Mouse (Mus musculus) CH12.LX (cell line): ENCODE results near the gene Rcor2. TPM values are rescaled to one million over a fixed set of nuclear protein-coding genes. Genes with fewer than 3 reads are reported as not detected.
A peak's percentile ranks its signal among the peaks of the same experiment; 100 is the strongest.

Source experiments
- DNase-seq: peaks from one replicate; pipeline ENCODE4 v3.0.0-alpha.2; 2013; ENCODE audit errors: extremely low read depth
- H3K27ac ChIP-seq: 2 replicates; pipeline ENCODE4 v1.5.1; 2012; ENCODE audit warnings: low read depth, mild to moderate bottlenecking, control low read depth, moderate library complexity; ENCODE audit not compliant: insufficient read depth
- H3K27me3 ChIP-seq: replicated peaks from 2 replicates; pipeline ENCODE3; 2012; ENCODE audit warnings: inconsistent platforms
- H3K36me3 ChIP-seq, 2 experiments: replicated peaks in 1 of 2; 2 replicates each; pipeline versions ENCODE3 to v1.6.1; 2012; ENCODE audit warnings: inconsistent platforms in 1 of 2, low read length in 1 of 2, mild to moderate bottlenecking in 1 of 2, mixed read lengths in 1 of 2, moderate library complexity in 1 of 2; ENCODE audit not compliant: control insufficient read depth in 1 of 2, insufficient read depth in 1 of 2
- H3K4me1 ChIP-seq, 2 experiments: 2 replicates each; pipeline ENCODE4 v1.6.1; 2012; ENCODE audit warnings: inconsistent platforms in 1 of 2, moderate library complexity in 1 of 2; ENCODE audit not compliant: insufficient read depth in 2 of 2, control insufficient read depth in 1 of 2
- H3K4me2 ChIP-seq: 2 replicates; pipeline ENCODE4 v1.6.1; 2012; ENCODE audit warnings: low read depth, mild to moderate bottlenecking, control low read depth; ENCODE audit not compliant: poor library complexity, insufficient read depth, severe bottlenecking
- H3K4me3 ChIP-seq, 3 experiments: fragments of 150-350 bp in 1 of 3; sonication (generic) in 1 of 3; replicated peaks in 1 of 3; 2 replicates each; pipeline versions ENCODE3 to v1.5.1; 2011 to 2012; ENCODE audit warnings: low read depth in 2 of 3, low read length in 2 of 3, mild to moderate bottlenecking in 2 of 3, moderate library complexity in 2 of 3, control low read depth in 1 of 3, improper control_type of control experiment in 1 of 3, inconsistent platforms in 1 of 3, mixed read lengths in 1 of 3; ENCODE audit not compliant: poor library complexity in 1 of 3
- H3K79me2 ChIP-seq: replicated peaks from 2 replicates; pipeline ENCODE4 v1.6.1; 2012; ENCODE audit warnings: mild to moderate bottlenecking, moderate library complexity; ENCODE audit not compliant: control insufficient read depth, poor library complexity, insufficient read depth, severe bottlenecking; ENCODE audit errors: extremely low read depth
- H3K9ac ChIP-seq: 2 replicates; pipeline ENCODE4 v1.6.1; 2012; ENCODE audit warnings: low read depth, mild to moderate bottlenecking, control low read depth, moderate library complexity; ENCODE audit not compliant: insufficient read depth
- H3K9me3 ChIP-seq: replicated peaks from 2 replicates; pipeline ENCODE3; 2012; ENCODE audit warnings: low read length, inconsistent platforms, mixed read lengths
- CHD1 ChIP-seq: IDR thresholded peaks from 2 replicates; pipeline ENCODE4 v1.6.1; 2012; ENCODE audit warnings: low read depth, low read length, improper control_type of control experiment, inconsistent platforms
- CHD2 ChIP-seq: IDR thresholded peaks from 2 replicates; pipeline ENCODE4 v1.6.1; 2011; ENCODE audit warnings: low read length, improper control_type of control experiment
- ELF1 ChIP-seq: IDR thresholded peaks from 2 replicates; pipeline ENCODE4 v1.6.1; 2014; ENCODE audit warnings: low read depth, mild to moderate bottlenecking, inconsistent platforms, low read length, improper control_type of control experiment
- EP300 ChIP-seq: IDR thresholded peaks from 2 replicates; pipeline ENCODE4 v1.6.1; 2011; ENCODE audit warnings: low read length, improper control_type of control experiment
- ETS1 ChIP-seq: conservative IDR thresholded peaks from 2 replicates; pipeline ENCODE4 v1.6.1; 2012; ENCODE audit warnings: low read depth, mild to moderate bottlenecking, inconsistent platforms, low read length, improper control_type of control experiment, moderate library complexity
- GABPA ChIP-seq: IDR thresholded peaks from 2 replicates; pipeline ENCODE4 v1.6.1; 2012; ENCODE audit warnings: low read depth, low read length, improper control_type of control experiment, inconsistent platforms; ENCODE audit not compliant: insufficient replicate concordance
- IRF4 ChIP-seq: IDR thresholded peaks from 2 replicates; pipeline ENCODE4 v1.6.1; 2014; ENCODE audit warnings: low read depth, mild to moderate bottlenecking, inconsistent platforms, low read length, improper control_type of control experiment
- JUN ChIP-seq: IDR thresholded peaks from 2 replicates; pipeline ENCODE4 v1.6.1; 2011; ENCODE audit warnings: low read depth, mild to moderate bottlenecking, low read length, improper control_type of control experiment, moderate library complexity; ENCODE audit not compliant: insufficient read depth
- KAT2A ChIP-seq: IDR thresholded peaks from 2 replicates; pipeline ENCODE4 v1.6.1; 2012; ENCODE audit warnings: low read length, improper control_type of control experiment, inconsistent platforms; ENCODE audit not compliant: insufficient replicate concordance
- MAFK ChIP-seq: IDR thresholded peaks from 2 replicates; pipeline ENCODE4 v1.6.1; 2011; ENCODE audit warnings: low read length, improper control_type of control experiment; ENCODE audit not compliant: insufficient replicate concordance
- MAX ChIP-seq: IDR thresholded peaks from 2 replicates; pipeline ENCODE4 v1.6.1; 2011; ENCODE audit warnings: low read length, improper control_type of control experiment
- MAZ ChIP-seq: IDR thresholded peaks from 2 replicates; pipeline ENCODE4 v1.6.1; 2012; ENCODE audit warnings: low read depth, mild to moderate bottlenecking, inconsistent platforms, low read length, improper control_type of control experiment, moderate library complexity
- MEF2A ChIP-seq: IDR thresholded peaks from 2 replicates; pipeline ENCODE4 v1.6.1; 2014; ENCODE audit warnings: low read depth, mild to moderate bottlenecking, inconsistent platforms, low read length, improper control_type of control experiment, borderline replicate concordance
- MXI1 ChIP-seq: IDR thresholded peaks from 2 replicates; pipeline ENCODE4 v1.6.1; 2011; ENCODE audit warnings: mild to moderate bottlenecking, low read depth, low read length, improper control_type of control experiment
- MYC ChIP-seq: IDR thresholded peaks from 2 replicates; pipeline ENCODE4 v1.6.1; 2011; ENCODE audit warnings: low read depth, mild to moderate bottlenecking, improper control_type of control experiment, low read length
- NRF1 ChIP-seq: IDR thresholded peaks from 2 replicates; pipeline ENCODE4 v1.6.1; 2014; ENCODE audit warnings: low read depth, mild to moderate bottlenecking, inconsistent platforms, low read length, improper control_type of control experiment, moderate library complexity
- POLR2A ChIP-seq: IDR thresholded peaks from 2 replicates; pipeline ENCODE4 v1.6.1; 2011; ENCODE audit warnings: low read depth, mild to moderate bottlenecking, improper control_type of control experiment, low read length
- RAD21 ChIP-seq: IDR thresholded peaks from 2 replicates; pipeline ENCODE4 v1.6.1; 2011; ENCODE audit warnings: low read depth, mild to moderate bottlenecking, low read length, improper control_type of control experiment, moderate library complexity
- SIN3A ChIP-seq: IDR thresholded peaks from 2 replicates; pipeline ENCODE4 v1.6.1; 2012; ENCODE audit warnings: low read length, improper control_type of control experiment, inconsistent platforms
- TCF12 ChIP-seq: IDR thresholded peaks from 2 replicates; pipeline ENCODE4 v1.6.1; 2014; ENCODE audit warnings: low read depth, mild to moderate bottlenecking, inconsistent platforms, low read length, improper control_type of control experiment
- UBTF ChIP-seq: IDR thresholded peaks from 2 replicates; pipeline ENCODE4 v1.6.1; 2012; ENCODE audit warnings: low read depth, mild to moderate bottlenecking, inconsistent platforms, low read length, improper control_type of control experiment, moderate library complexity
- USF2 ChIP-seq: conservative IDR thresholded peaks from 2 replicates; pipeline ENCODE4 v1.6.1; 2011; ENCODE audit warnings: low read depth, low read length, improper control_type of control experiment
- ZKSCAN1 ChIP-seq: IDR thresholded peaks from 2 replicates; pipeline ENCODE4 v1.6.1; 2012; ENCODE audit warnings: low read depth, inconsistent platforms, low read length, improper control_type of control experiment, borderline replicate concordance
- ZMIZ1 ChIP-seq: IDR thresholded peaks from 2 replicates; pipeline ENCODE4 v1.6.1; 2012; ENCODE audit warnings: low read depth, mild to moderate bottlenecking, inconsistent platforms, low read length, improper control_type of control experiment
- ZNF384 ChIP-seq: IDR thresholded peaks from 2 replicates; pipeline ENCODE4 v1.6.1; 2012; ENCODE audit warnings: low read depth, low read length, improper control_type of control experiment, inconsistent platforms
- dilution Hi-C: fragments of 300-500 bp; cut with MboI; formaldehyde crosslinking; loops from 2 replicates; pipeline ENCODE4 v1.14.3; 2020; ENCODE audit warnings: low sequenced_read_pairs; ENCODE audit not compliant: extremely low pct_unique_long_range_greater_than_20kb, extremely low pct_ligation_motif_present
- in situ Hi-C: fragments of 300-500 bp; cut with MboI; formaldehyde crosslinking; loops from 3 replicates; pipeline ENCODE4 v1.14.3; 2019; ENCODE audit warnings: low sequenced_read_pairs, low pct_ligation_motif_present, low pct_unique_long_range_greater_than_20kb, mixed read lengths
- polyA plus RNA-seq: library from polyadenylated mRNA; unstranded; fragments of >175 nt; gene quantifications from 2 replicates; pipeline ENCODE4 v1.2.1, GENCODE M21; 2012; ENCODE audit warnings: low read depth; ENCODE audit not compliant: insufficient read length
- total RNA-seq, 2 experiments: library from RNA; depleted of rRNA; stranded (reverse); fragments of 300-350 nt in 1 of 2; fragments of >200 nt in 1 of 2; gene quantifications; 2 replicates each; pipeline ENCODE4 v1.2.3; 2012 to 2014

Gene Rcor2
- total and polyA plus RNA-seq, 3 experiments = 9.2 to 28.2 (median 12.0) TPM

- TF ChIP-seq SIN3A (0 out of 2 replicates have a peak, but pooled peaks have one; percentile 40), MAFK (no peak)
These were observed 2.9 kb upstream of the Rcor2 start (continued) for GRCm38 (mm10) chr19:7264088-7264765.

- in situ Hi-C loops = loop anchor here (5.0 kb wide), 1 partner anchor 82 kb away; no protein-coding TSS in a partner anchor
- TF ChIP-seq TCF12 = no peak
- TF ChIP-seq POLR2A = no peak
- TF ChIP-seq KAT2A = no peak
- no peak for TF ChIP-seq CHD1
- no peak for TF ChIP-seq SIN3A
- TF ChIP-seq EP300 = no peak
- TF ChIP-seq MYC = no peak
- no peak for TF ChIP-seq MAX
- no peak for TF ChIP-seq GABPA
- TF ChIP-seq IRF4 = no peak
- Histone ChIP-seq H3K9me3 (peaks cover 8% of the 10 kb centered on the region), H3K36me3 (peaks cover 0 to 1% of the 10 kb centered on the region in 2 experiments), H3K4me3 (no peak overlapping the region), H3K4me2 (no peak overlapping the region), H3K27me3 (no peaks in the 10 kb centered on the region), H3K4me1 (peaks cover 13 to 48% of the 10 kb centered on the region in 2 experiments), H3K79me2 (no peaks in the 10 kb centered on the region), H3K27ac (no peak overlapping the region), H3K9ac (no peak overlapping the region)
- no peak for DNase-seq
- dilution Hi-C loops = no loop called here
These were observed 2.3 kb upstream of the Rcor2 start for GRCm38 (mm10) chr19:7264766-7265331.

DNA sequence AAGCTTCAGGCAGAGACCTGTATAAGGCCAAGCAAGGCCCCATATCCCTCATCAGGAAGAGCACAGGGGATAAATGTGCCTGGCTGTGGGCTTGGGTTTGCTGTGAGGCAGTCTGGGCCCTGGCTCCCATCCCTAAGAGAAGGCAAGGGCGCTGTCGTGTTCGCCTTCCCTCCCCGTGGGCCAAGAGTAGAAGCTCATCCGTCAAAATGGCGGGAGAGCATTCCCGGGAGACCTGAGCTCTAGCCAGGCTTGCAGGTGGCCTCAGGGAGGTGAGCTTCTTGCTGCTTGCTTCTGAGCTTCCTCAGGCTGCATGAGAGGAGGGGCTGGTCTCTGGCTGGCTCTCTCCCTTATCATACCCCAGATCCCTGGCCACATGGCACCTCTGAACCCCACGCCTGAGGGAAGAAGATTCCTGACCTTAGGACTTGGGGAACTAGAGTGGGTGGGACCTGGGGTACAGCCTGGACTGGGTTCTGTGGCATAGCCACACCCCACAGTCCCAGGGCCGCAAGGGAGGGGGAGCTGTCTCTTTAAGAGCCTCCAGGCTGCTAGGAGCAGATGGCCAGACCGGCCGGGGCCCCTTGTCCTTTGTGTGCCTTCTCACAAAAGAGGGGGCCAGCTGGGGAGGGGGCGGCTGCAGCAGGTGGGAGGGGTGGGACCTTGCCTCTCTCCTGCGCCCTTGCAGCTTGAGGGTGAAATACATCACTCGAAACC lies 1.5 kb upstream of the Rcor2 start:
- no peak for DNase-seq
- Histone ChIP-seq H3K4me3 (no peak overlapping the region), H3K27ac (no peak overlapping the region), H3K4me2 (no peak overlapping the region), H3K4me1 (peaks cover 14 to 50% of the 10 kb centered on the region in 2 experiments), H3K9me3 (peaks cover 8% of the 10 kb centered on the region), H3K79me2 (no peaks in the 10 kb centered on the region), H3K36me3 (peaks cover 0 to 7% of the 10 kb centered on the region in 2 experiments), H3K27me3 (no peaks in the 10 kb centered on the region), H3K9ac (no peak overlapping the region)
- dilution Hi-C loops (no loop called here), in situ Hi-C loops (loop anchor here (5.0 kb wide), 1 partner anchor 82 kb away; no protein-coding TSS in a partner anchor)
- TF ChIP-seq SIN3A = no peak
- no peak for TF ChIP-seq EP300
- TF ChIP-seq CHD2 = no peak
- no peak for TF ChIP-seq JUN
- TF ChIP-seq USF2 = no peak
- TF ChIP-seq ETS1 = no peak
- TF ChIP-seq ZMIZ1 = no peak
- no peak for TF ChIP-seq ZNF384
- TF ChIP-seq NRF1 = no peak
- TF ChIP-seq MXI1 = no peak
- no peak for TF ChIP-seq RAD21
- no peak for TF ChIP-seq MEF2A
- TF ChIP-seq ELF1 = no peak
- no peak for TF ChIP-seq MAFK
- TF ChIP-seq ZKSCAN1 = no peak
- TF ChIP-seq MAZ = no peak
- TF ChIP-seq MYC = no peak
- no peak for TF ChIP-seq UBTF
- no peak for TF ChIP-seq POLR2A
- TF ChIP-seq GABPA = no peak
